Mouse (Mus musculus) kidney, postnatal 0 days (tissue): ENCODE results near the gene Gprc5a. TPM values are rescaled to one million over a fixed set of nuclear protein-coding genes. Genes with fewer than 3 reads are reported as not detected.

ENCODE experiments used
- ATAC-seq: fragments of 200-750 bp; cut with Nextera tagmentation; replicated peaks from 2 replicates; pipeline ENCODE4 v1.8.0; 2017; ENCODE audit warnings: low read depth, moderate number of reproducible peaks, moderate TSS enrichment, moderate library complexity; ENCODE audit not compliant: low FRiP score
- DNase-seq: peaks from one replicate; pipeline ENCODE4 v3.0.0-alpha.2; 2016; ENCODE audit warnings: low spot score
- H3K27ac ChIP-seq: fragments of 300-500 bp; sonication (generic); 2 replicates; pipeline ENCODE4 v1.5.1; 2014; ENCODE audit warnings: mild to moderate bottlenecking
- H3K27me3 ChIP-seq: fragments of 300-500 bp; sonication (generic); 2 replicates; pipeline ENCODE4 v1.6.1; 2014; ENCODE audit warnings: low read length, mixed read lengths; ENCODE audit not compliant: insufficient read depth
- H3K36me3 ChIP-seq: fragments of 300-500 bp; sonication (generic); 2 replicates; pipeline ENCODE4 v1.6.1; 2014; ENCODE audit warnings: low read length, mixed read lengths; ENCODE audit not compliant: insufficient read depth
- H3K4me1 ChIP-seq: fragments of 300-500 bp; sonication (generic); replicated peaks from 2 replicates; pipeline ENCODE4 v1.6.1; 2014; ENCODE audit warnings: antibody characterized with exemption, low read length, mixed read lengths; ENCODE audit not compliant: insufficient read depth
- H3K4me2 ChIP-seq: fragments of 300-500 bp; sonication (generic); 2 replicates; pipeline ENCODE4 v1.6.1; 2014; ENCODE audit warnings: mild to moderate bottlenecking, low read length, moderate library complexity, mixed read lengths
- H3K4me3 ChIP-seq: fragments of 300-500 bp; sonication (generic); replicated peaks from 2 replicates; pipeline ENCODE4 v1.5.1; 2014; ENCODE audit warnings: low read depth, low read length
- H3K9ac ChIP-seq: fragments of 300-500 bp; sonication (generic); 2 replicates; pipeline ENCODE4 v1.6.1; 2014; ENCODE audit warnings: low read depth, low read length
- H3K9me3 ChIP-seq: fragments of 300-500 bp; sonication (generic); replicated peaks from 2 replicates; pipeline ENCODE4 v1.6.1; 2016; ENCODE audit warnings: low read length, inconsistent platforms, mixed read lengths
- CTCF ChIP-seq: IDR thresholded peaks from 2 replicates; pipeline ENCODE4 v1.5.1; 2016; ENCODE audit warnings: antibody characterized with exemption, low read depth, mild to moderate bottlenecking, moderate library complexity
- WGBS: fragments of 180-500 bp; shearing (Covaris S2); extraction: QIAGEN DNeasy Blood & Tissue Kit; methylation state at CpG from one replicate; pipeline ENCODE4 v1.1.7; 2014; 5-methylcytosine and 5-hydroxymethylcytosine counted together
- polyA plus RNA-seq: library from polyadenylated mRNA; unstranded; fragments of >200 nt; fragmentation: Nextera tagmentation; extraction: Ambion mirVana; gene quantifications from 2 replicates; pipeline ENCODE4 v1.2.1, GENCODE M21; 2015

Gene Gprc5a
- polyA plus RNA-seq, 1 experiment from 2014 or later, result 15.7 TPM

DNA sequence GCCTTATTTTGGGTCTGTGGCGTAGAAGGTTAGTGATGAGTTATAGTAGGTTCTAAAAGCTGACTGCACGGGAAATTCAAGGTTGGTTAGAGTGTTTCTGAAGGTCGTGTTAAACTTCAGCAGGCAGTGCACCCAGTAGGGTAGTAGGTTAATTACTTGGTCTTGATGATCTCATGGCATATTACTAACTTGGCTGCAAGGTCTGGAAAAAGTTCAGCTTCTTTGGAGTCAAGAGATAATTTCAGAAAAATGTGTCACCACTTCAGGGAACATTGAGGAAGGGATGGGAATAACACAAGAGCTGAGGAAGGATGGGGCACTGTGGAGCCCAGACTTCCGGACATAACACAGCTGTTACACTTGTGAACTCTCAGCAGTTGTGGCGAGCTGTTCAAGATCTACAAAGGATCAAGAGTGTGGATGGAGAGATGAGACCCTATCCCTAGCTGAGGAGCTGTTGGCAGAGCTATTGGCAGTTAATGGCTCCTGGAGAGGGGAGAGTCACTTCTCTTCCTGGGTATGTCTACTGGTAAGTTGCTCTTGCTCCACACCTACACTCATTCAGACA lies 37.4 kb downstream of the Gprc5a start:
- Histone ChIP-seq H3K9ac (no peak overlapping the region), H3K36me3 (no peaks in the 10 kb centered on the region), H3K27me3 (no peaks in the 10 kb centered on the region), H3K4me3 (no peak overlapping the region), H3K27ac (no peak overlapping the region), H3K4me2 (no peak overlapping the region), H3K4me1 (no peaks in the 10 kb centered on the region), H3K9me3 (no peaks in the 10 kb centered on the region)
- ATAC-seq (no peak), DNase-seq (no peak)
- TF ChIP-seq CTCF, result no peak
- WGBS, result 45% methylated on average over 5 of the region's 5 CpGs

DNA sequence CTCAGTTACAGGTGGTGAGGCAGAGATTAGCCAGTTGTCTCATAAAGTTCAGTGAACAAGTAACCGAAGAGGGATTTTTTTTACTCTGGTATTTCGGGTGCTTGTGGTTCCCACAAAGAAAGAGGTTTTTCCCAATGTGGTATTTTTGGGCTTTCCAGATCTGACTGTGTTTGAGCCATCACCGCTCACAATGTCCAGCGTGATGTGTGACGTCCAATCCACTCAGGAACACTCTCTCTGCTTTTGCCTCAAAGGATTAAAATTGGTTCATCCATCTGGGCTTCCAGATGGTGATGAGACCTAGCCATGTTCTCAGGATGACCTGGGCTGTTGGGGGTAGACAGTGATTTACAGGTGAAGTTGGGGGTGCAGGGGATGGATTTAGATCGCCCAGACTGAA lies 41.6 kb downstream of the Gprc5a start:
- ATAC-seq (no peak), DNase-seq (no peak)
- Histone ChIP-seq H3K4me1 (no peaks in the 10 kb centered on the region), H3K9me3 (no peaks in the 10 kb centered on the region), H3K4me3 (no peak overlapping the region), H3K27me3 (no peaks in the 10 kb centered on the region), H3K4me2 (no peak overlapping the region), H3K9ac (no peak overlapping the region), H3K27ac (no peak overlapping the region), H3K36me3 (no peaks in the 10 kb centered on the region)
- no peak for TF ChIP-seq CTCF
- 91% methylated on average over 6 of the region's 6 CpGs for WGBS

DNA sequence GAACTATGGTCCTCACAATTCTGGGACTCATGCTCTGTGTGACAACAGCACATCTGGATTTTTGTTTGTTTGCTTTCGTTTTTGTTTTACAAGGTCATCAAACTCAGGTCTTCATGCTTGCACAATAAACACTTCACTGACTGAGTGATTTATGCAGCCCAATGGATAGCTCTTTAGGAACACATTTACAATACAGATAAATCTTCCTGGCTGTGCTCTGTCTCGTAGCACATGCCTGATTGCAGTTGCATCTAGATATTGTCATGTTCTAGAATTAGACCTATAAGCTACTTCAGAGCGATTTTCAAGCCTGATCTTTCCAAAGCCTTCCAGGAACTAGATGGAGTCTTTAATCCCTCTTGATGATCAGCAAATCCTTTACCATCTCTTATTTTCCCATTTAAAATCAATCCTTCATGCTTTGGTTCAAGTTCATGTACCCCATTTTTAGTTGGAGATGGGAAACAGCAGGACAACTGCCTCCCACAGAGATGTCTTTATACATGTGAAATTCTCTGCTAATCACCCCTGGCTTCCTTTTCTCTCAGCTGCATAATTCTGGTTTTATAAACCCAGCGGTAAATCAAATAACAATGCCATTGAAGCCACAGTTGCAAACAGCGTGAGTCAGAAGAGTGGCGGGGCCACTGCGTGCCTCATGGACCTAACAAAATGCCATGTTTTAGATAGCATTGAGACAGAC lies 47.1 kb downstream of the Gprc5a start:
- no peak for TF ChIP-seq CTCF
- no peak for ATAC-seq
- no peak overlapping the region for H3K9ac ChIP-seq
- WGBS, result 17% methylated on average over 7 of the region's 7 CpGs
- H3K9me3 ChIP-seq, result no peaks in the 10 kb centered on the region
- peak; percentile 17 for DNase-seq
- no peak overlapping the region for H3K4me2 ChIP-seq
- no peaks in the 10 kb centered on the region for H3K27me3 ChIP-seq
- no peaks in the 10 kb centered on the region for H3K4me1 ChIP-seq
- no peak overlapping the region for H3K27ac ChIP-seq
- H3K36me3 ChIP-seq, result no peaks in the 10 kb centered on the region
- no peak overlapping the region for H3K4me3 ChIP-seq

DNA sequence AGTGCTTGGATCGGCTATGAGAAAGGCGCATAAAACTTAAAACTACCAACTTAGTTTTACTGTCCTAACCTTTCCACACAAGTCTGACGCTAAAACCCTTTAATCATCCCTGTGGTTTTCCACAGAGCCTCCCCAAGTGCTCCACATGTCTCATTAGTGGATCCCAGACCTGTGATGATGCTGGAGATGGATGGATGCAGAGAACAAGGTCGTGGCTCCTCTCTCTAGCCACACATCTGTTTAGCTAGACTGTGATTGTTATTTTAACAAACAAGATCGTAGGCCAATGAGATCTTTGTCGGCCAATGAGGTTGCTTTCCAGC lies 47.6 kb downstream of the Gprc5a start:
- Histone ChIP-seq H3K4me1 (no peaks in the 10 kb centered on the region), H3K9ac (no peak overlapping the region), H3K27me3 (no peaks in the 10 kb centered on the region), H3K4me3 (no peak overlapping the region), H3K27ac (no peak overlapping the region), H3K4me2 (no peak overlapping the region), H3K36me3 (no peaks in the 10 kb centered on the region), H3K9me3 (no peaks in the 10 kb centered on the region)
- WGBS, result 13% methylated on average over 6 of the region's 6 CpGs
- TF ChIP-seq CTCF, result no peak
- DNase-seq (peak; percentile 13), ATAC-seq (no peak)

DNA sequence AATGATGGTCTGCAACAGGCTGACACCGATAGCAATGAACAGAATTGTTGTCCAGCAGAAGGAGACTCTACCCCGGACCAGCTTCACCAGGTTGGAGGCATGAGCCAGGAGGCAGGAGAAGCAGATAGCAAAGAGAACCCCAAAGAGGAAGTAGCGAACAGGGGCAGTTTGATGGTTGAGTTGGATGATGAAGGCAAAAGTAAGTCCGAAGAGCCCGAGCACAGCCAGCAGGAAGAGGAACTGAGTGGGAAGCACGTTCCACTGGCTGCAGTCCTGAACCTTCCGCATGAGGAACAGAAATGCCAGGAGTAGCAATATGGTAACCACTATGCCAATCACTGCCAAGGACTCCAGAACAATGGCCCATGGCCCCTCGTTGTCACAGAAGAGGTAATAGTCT lies 51.0 kb downstream of the Gprc5a start:
- WGBS, result 91% methylated on average over 8 of the region's 8 CpGs
- H3K4me1 ChIP-seq, result no peaks in the 10 kb centered on the region
- H3K27me3 ChIP-seq, result no peaks in the 10 kb centered on the region
- no peak for DNase-seq
- H3K9me3 ChIP-seq, result no peaks in the 10 kb centered on the region
- ATAC-seq, result no peak
- H3K27ac ChIP-seq, result no peak overlapping the region
- H3K4me2 ChIP-seq, result no peak overlapping the region
- no peaks in the 10 kb centered on the region for H3K36me3 ChIP-seq
- H3K4me3 ChIP-seq, result no peak overlapping the region
- no peak overlapping the region for H3K9ac ChIP-seq
- TF ChIP-seq CTCF, result no peak

DNA sequence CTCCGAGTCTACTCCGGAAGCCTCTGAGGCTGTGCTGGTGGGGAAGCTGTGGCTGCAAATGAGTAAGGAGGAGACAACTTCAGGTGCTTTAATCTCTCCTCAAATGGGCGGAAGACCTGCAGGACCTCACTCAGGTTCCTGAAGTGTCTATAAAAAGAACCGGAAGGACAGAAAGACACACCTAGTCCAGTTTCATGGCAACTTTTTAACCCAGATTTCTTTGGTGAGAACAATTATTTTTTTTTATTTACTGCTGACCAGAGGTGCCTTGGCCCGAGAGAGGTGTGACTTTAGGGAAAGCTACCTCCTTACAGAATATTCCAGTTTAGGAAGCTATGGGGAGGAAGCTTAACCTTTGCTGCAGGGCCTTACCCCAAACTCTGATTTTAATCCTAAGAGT lies 52.7 kb downstream of the Gprc5a start, which contains the start of gene Gprc5d:
Gene Gprc5d, minus strand, starts transcription at position 101 of the 400 bp plus-strand sequence.
- H3K9ac ChIP-seq, result no peak within 1 kb of the TSS
- no peak within 1 kb of the TSS for H3K4me2 ChIP-seq
- DNase-seq, result no peak
- TF ChIP-seq CTCF, result no peak
- no peak within 1 kb of the TSS for H3K27ac ChIP-seq
- 89% methylated on average over 5 of the region's 5 CpGs for WGBS
- no peaks in the 10 kb centered on the region for H3K4me1 ChIP-seq
- H3K27me3 ChIP-seq, result no peaks in the 10 kb centered on the region
- no peak within 1 kb of the TSS for H3K4me3 ChIP-seq
- no peak for ATAC-seq
- H3K36me3 ChIP-seq, result no peaks in the 10 kb centered on the region
- H3K9me3 ChIP-seq, result no peaks in the 10 kb centered on the region
